Mouse (Mus musculus): ENCODE measurements around the gene Spdl1. TPM values are rescaled to one million over a fixed set of nuclear protein-coding genes. Genes with fewer than 3 reads are reported as not detected.

Spdl1 gene
- total RNA-seq, 2 experiments from 2014 or later, result 4.4 to 5.6 TPM

Other genes with a start within 250 kb of the Spdl1 start
- gene Dock2, start 49.7 kb downstream of the Spdl1 start, total RNA-seq (2021), result 1 to 10 TPM; 6.4 to 8.1 TPM

Measured in adrenal gland, postnatal 10 days (tissue).